Comparison of ENCODE assay signal across 8 mouse cellular contexts in the genomic region with DNA sequence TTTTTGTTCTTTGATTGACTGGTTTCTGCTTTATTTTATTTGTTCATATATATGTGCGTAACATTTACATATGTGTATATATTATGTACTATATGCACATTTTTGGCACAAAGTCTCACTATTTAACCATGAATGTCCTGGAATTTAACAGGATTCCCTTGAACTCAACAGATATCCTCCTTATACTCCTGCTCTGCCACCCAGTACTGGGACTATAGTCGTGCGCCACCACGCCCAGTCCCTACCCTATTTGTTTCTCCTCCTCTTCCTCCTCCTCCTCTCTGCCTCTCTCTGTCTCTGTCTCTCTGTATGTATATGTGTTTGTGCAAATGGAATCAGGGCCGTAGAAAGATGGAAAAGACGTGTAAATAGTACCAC. TPM values are rescaled to one million over a fixed set of nuclear protein-coding genes. Genes with fewer than 3 reads are reported as not detected.
A peak's percentile ranks its signal among the peaks of the same experiment; 100 is the strongest.
DNase-seq lines count a peak whose midpoint lies in the region; ATAC-seq and TF ChIP-seq lines count a peak whose summit lies in the region.

No protein-coding gene starts in this region.

- H3K27ac ChIP-seq in left cerebral cortex, adult 2 months: no peak overlapping the region
- H3K27ac ChIP-seq in limb, embryonic 13.5 days: no peak overlapping the region
- H3K27ac ChIP-seq in neural tube, embryonic 12.5 days: no peak overlapping the region

- peaks cover 26% of the 10 kb centered on the region for H3K36me3 ChIP-seq in erythroblast, embryonic 14.5 days (ENCODE audit: control insufficient read depth)
- peaks cover 29% of the 10 kb centered on the region for H3K36me3 ChIP-seq in limb, embryonic 13.5 days
- H3K36me3 ChIP-seq in neural tube, embryonic 12.5 days: peaks cover 26% of the 10 kb centered on the region

- intact Hi-C loops in left cerebral cortex, adult 2 months (cut with DNase I): no loop called here
- intact Hi-C loops in left cerebral cortex, postnatal 4 days (cut with DNase I): no loop called here

- H3K9me3 ChIP-seq in erythroblast, embryonic 14.5 days (ENCODE audit: control insufficient read depth, low read length): no peaks in the 10 kb centered on the region
- no peaks in the 10 kb centered on the region for H3K9me3 ChIP-seq in limb, embryonic 13.5 days
- H3K9me3 ChIP-seq in neural tube, embryonic 12.5 days: no peaks in the 10 kb centered on the region

- 27% methylated on average over 6 of the region's 6 CpGs for WGBS in limb, embryonic 13.5 days
- 28% methylated on average over 6 of the region's 6 CpGs for WGBS in neural tube, embryonic 12.5 days

- H3K27me3 ChIP-seq in erythroblast, embryonic 14.5 days (ENCODE audit: control insufficient read depth): peaks cover 2% of the 10 kb centered on the region
- no peaks in the 10 kb centered on the region for H3K27me3 ChIP-seq in limb, embryonic 13.5 days
- H3K27me3 ChIP-seq in neural tube, embryonic 12.5 days (replicated peaks): no peaks in the 10 kb centered on the region

- H3K4me2 ChIP-seq in limb, embryonic 13.5 days (replicated peaks): peak overlapping the region; percentile 62
- peak overlapping the region; percentile 63 for H3K4me2 ChIP-seq in neural tube, embryonic 12.5 days (replicated peaks)

- H3K4me1 ChIP-seq in erythroblast, embryonic 14.5 days (ENCODE audit: control insufficient read depth): peaks cover 53% of the 10 kb centered on the region
- H3K4me1 ChIP-seq in limb, embryonic 13.5 days: peaks cover 12% of the 10 kb centered on the region
- peaks cover 7% of the 10 kb centered on the region; the same call in 1 of the 2 replicates for H3K4me1 ChIP-seq in neural tube, embryonic 12.5 days

- peak overlapping the region; percentile 53; the same call in 1 of the 2 replicates for H3K9ac ChIP-seq in limb, embryonic 13.5 days
- no peak overlapping the region for H3K9ac ChIP-seq in neural tube, embryonic 12.5 days

- DNase-seq in left cerebral cortex, adult 2 months (ENCODE audit: extremely low spot score in 1 of 2, low spot score in 2 of 2): no peak
- no peak for DNase-seq in left cerebral cortex, postnatal 4 days
- no peak for DNase-seq in retina, postnatal 1 day
- no peak for DNase-seq in gastrocnemius, postnatal 4 days (ENCODE audit: low spot score in 2 of 2)
- DNase-seq in lung, postnatal 36 days: no peak

- H3K4me3 ChIP-seq in left cerebral cortex, adult 2 months: peak overlapping the region; percentile 79
- peak overlapping the region; percentile 80 for H3K4me3 ChIP-seq in erythroblast, embryonic 14.5 days (replicated peaks)
- peak overlapping the region; percentile 55 for H3K4me3 ChIP-seq in limb, embryonic 13.5 days
- H3K4me3 ChIP-seq in neural tube, embryonic 12.5 days: no peak overlapping the region

- ATAC-seq in limb, embryonic 13.5 days (ENCODE audit: low FRiP score, low read depth): peak; percentile 60
- ATAC-seq in neural tube, embryonic 12.5 days (ENCODE audit: low FRiP score, low read depth): peak; percentile 48

- no peak for TF ChIP-seq CTCF in left cerebral cortex, adult 2 months (IDR thresholded peaks at IDR 0.05)

RNA-seq across cellular contexts. Expression of a gene that starts 0.4 kb away (rescaled TPM):
- total RNA-seq in left cerebral cortex, adult 2 months (2021): 10 to 100 TPM; 45.1 to 51.6 TPM
- total RNA-seq in left cerebral cortex, postnatal 4 days (2021): 10 to 100 TPM; 44.8 to 51.8 TPM
- 2.1 and 2.5 TPM in 2 replicates for polyA plus RNA-seq in erythroblast, embryonic 14.5 days (2012)
- polyA plus RNA-seq in limb, embryonic 13.5 days (2015; fragmentation: Nextera tagmentation; extraction: Ambion mirVana): 49.4 and 54.9 TPM in 2 replicates
- 44.7 and 44.9 TPM in 2 replicates for polyA plus RNA-seq in neural tube, embryonic 12.5 days (2016; fragmentation: Nextera tagmentation; extraction: Ambion mirVana)
- total RNA-seq in gastrocnemius, postnatal 4 days (2021): 10 to 100 TPM; 25.5 to 27.8 TPM

RNA-seq across cellular contexts. Expression of a gene that starts 8.1 kb away (rescaled TPM):
- total RNA-seq in left cerebral cortex, adult 2 months (2021): 1 to 10 TPM; 4.5 to 4.8 TPM
- 1 to 10 TPM; 1.3 to 1.7 TPM for total RNA-seq in left cerebral cortex, postnatal 4 days (2021)
- polyA plus RNA-seq in erythroblast, embryonic 14.5 days (2012): not detected in 2 replicates
- 0.34 and 0.47 TPM in 2 replicates for polyA plus RNA-seq in limb, embryonic 13.5 days (2015; fragmentation: Nextera tagmentation; extraction: Ambion mirVana)
- polyA plus RNA-seq in neural tube, embryonic 12.5 days (2016; fragmentation: Nextera tagmentation; extraction: Ambion mirVana): 0.55 and 1.2 TPM in 2 replicates
- total RNA-seq in gastrocnemius, postnatal 4 days (2021): not detected

RNA-seq across cellular contexts. Expression of a gene that starts 20.0 kb away (rescaled TPM):
- total RNA-seq in left cerebral cortex, adult 2 months (2021): 10 to 100 TPM; 93.3 to 97.5 TPM
- total RNA-seq in left cerebral cortex, postnatal 4 days (2021): 10 to 100 TPM; 85.0 to 95.3 TPM
- 35.3 and 45.1 TPM in 2 replicates for polyA plus RNA-seq in erythroblast, embryonic 14.5 days (2012)
- 93.0 and 95.4 TPM in 2 replicates for polyA plus RNA-seq in limb, embryonic 13.5 days (2015; fragmentation: Nextera tagmentation; extraction: Ambion mirVana)
- polyA plus RNA-seq in neural tube, embryonic 12.5 days (2016; fragmentation: Nextera tagmentation; extraction: Ambion mirVana): 115 and 118 TPM in 2 replicates
- total RNA-seq in gastrocnemius, postnatal 4 days (2021): 10 to 100 TPM; 45.0 to 52.5 TPM

RNA-seq across cellular contexts. Expression of a gene that starts 30.3 kb away (rescaled TPM):
- total RNA-seq in left cerebral cortex, adult 2 months (2021): 1 to 10 TPM; 2.5 to 2.6 TPM
- total RNA-seq in left cerebral cortex, postnatal 4 days (2021): 1 to 10 TPM; 2.5 to 3.2 TPM
- polyA plus RNA-seq in erythroblast, embryonic 14.5 days (2012): 0.02 and 0.04 TPM in 2 replicates
- 7.0 and 7.8 TPM in 2 replicates for polyA plus RNA-seq in limb, embryonic 13.5 days (2015; fragmentation: Nextera tagmentation; extraction: Ambion mirVana)
- polyA plus RNA-seq in neural tube, embryonic 12.5 days (2016; fragmentation: Nextera tagmentation; extraction: Ambion mirVana): 1.5 and 2.0 TPM in 2 replicates
- 1 to 10 TPM; 1.1 to 2.1 TPM for total RNA-seq in gastrocnemius, postnatal 4 days (2021)

RNA-seq across cellular contexts. Expression of a gene that starts 30.3 kb away (rescaled TPM):
- total RNA-seq in left cerebral cortex, adult 2 months (2021): 100 to 1,000 TPM; 129 to 142 TPM
- total RNA-seq in left cerebral cortex, postnatal 4 days (2021): 10 to 100 TPM; 47.4 to 53.8 TPM
- polyA plus RNA-seq in erythroblast, embryonic 14.5 days (2012): 0.08 and 0.15 TPM in 2 replicates
- polyA plus RNA-seq in limb, embryonic 13.5 days (2015; fragmentation: Nextera tagmentation; extraction: Ambion mirVana): not detected in 2 replicates
- polyA plus RNA-seq in neural tube, embryonic 12.5 days (2016; fragmentation: Nextera tagmentation; extraction: Ambion mirVana): 0.61 and 0.79 TPM in 2 replicates
- total RNA-seq in gastrocnemius, postnatal 4 days (2021): under 1 TPM; 0.96 TPM
